Mouse (Mus musculus) hindbrain, embryonic 16.5 days (tissue): ENCODE data around the gene Styxl1. TPM values are rescaled to one million over a fixed set of nuclear protein-coding genes. Genes with fewer than 3 reads are reported as not detected.
A peak's percentile ranks its signal among the peaks of the same experiment; 100 is the strongest.

Source experiments
- ATAC-seq: fragments of 200-750 bp; cut with Nextera tagmentation; 2 replicates; pipeline ENCODE4 v1.8.0; 2017; ENCODE audit warnings: moderate TSS enrichment, moderate library complexity
- H3K27ac ChIP-seq: fragments of 300-500 bp; sonication (generic); 2 replicates; pipeline ENCODE4 v1.5.1; 2014; ENCODE audit warnings: low read depth, mild to moderate bottlenecking, control low read depth, low read length, moderate library complexity
- H3K27me3 ChIP-seq: fragments of 300-500 bp; sonication (generic); replicated peaks from 2 replicates; pipeline ENCODE4 v1.6.1; 2014; ENCODE audit warnings: low read length; ENCODE audit not compliant: control insufficient read depth, insufficient read depth
- H3K36me3 ChIP-seq: fragments of 300-500 bp; sonication (generic); 2 replicates; pipeline ENCODE4 v1.6.1; 2014; ENCODE audit warnings: mild to moderate bottlenecking, low read length, moderate library complexity, mixed read lengths; ENCODE audit not compliant: control insufficient read depth, insufficient read depth
- H3K4me1 ChIP-seq: fragments of 300-500 bp; sonication (generic); 2 replicates; pipeline ENCODE4 v1.6.1; 2014; ENCODE audit warnings: low read depth, low read length; ENCODE audit not compliant: control insufficient read depth, insufficient read depth
- H3K4me2 ChIP-seq: fragments of 300-500 bp; sonication (generic); 2 replicates; pipeline ENCODE4 v1.6.1; 2014; ENCODE audit warnings: mild to moderate bottlenecking, low read length, control low read depth, moderate library complexity
- H3K4me3 ChIP-seq: fragments of 300-500 bp; sonication (generic); 2 replicates; pipeline ENCODE4 v1.5.1; 2014; ENCODE audit warnings: mild to moderate bottlenecking, low read length, control low read depth, moderate library complexity
- H3K9ac ChIP-seq: fragments of 300-500 bp; sonication (generic); 2 replicates; pipeline ENCODE4 v1.6.1; 2014; ENCODE audit warnings: low read depth, mild to moderate bottlenecking, control low read depth, low read length, moderate library complexity
- H3K9me3 ChIP-seq: fragments of 300-500 bp; sonication (generic); 2 replicates; pipeline ENCODE4 v1.6.1; 2014; ENCODE audit warnings: mild to moderate bottlenecking, low read length, moderate library complexity; ENCODE audit not compliant: control insufficient read depth
- WGBS: fragments of 180-500 bp; shearing (Covaris S2); extraction: QIAGEN DNeasy Blood & Tissue Kit; methylation state at CpG from one replicate; pipeline ENCODE4 v1.1.7; 2014; 5-methylcytosine and 5-hydroxymethylcytosine counted together
- polyA plus RNA-seq: library from polyadenylated mRNA; unstranded; fragments of >200 nt; fragmentation: Nextera tagmentation; extraction: Ambion mirVana; gene quantifications from 2 replicates; pipeline ENCODE4 v1.2.1, GENCODE M21; 2015

The Styxl1 gene
- polyA plus RNA-seq, 1 experiment from 2014 or later, result 0.48 TPM

GRCm38 (mm10) chr5:135778471-135779445, 573 bp upstream of the Styxl1 start, which contains the start of gene Mdh2:
Gene Mdh2, plus strand, starts transcription at chr5:135778480.
- WGBS, result 2% methylated on average over 59 of the region's 70 CpGs
- no peaks in the 10 kb centered on the region for H3K27me3 ChIP-seq
- peak; percentile 98 for ATAC-seq

GRCm38 (mm10) chr5:135776546-135776945, 1.6 kb downstream of the Styxl1 start:
- H3K9me3 ChIP-seq, result no peaks in the 10 kb centered on the region
- no peak overlapping the region for H3K27ac ChIP-seq
- H3K27me3 ChIP-seq, result no peaks in the 10 kb centered on the region
- no peak overlapping the region for H3K4me3 ChIP-seq
- peaks cover 18% of the 10 kb centered on the region for H3K4me1 ChIP-seq
- no peak for ATAC-seq
- no peak overlapping the region for H3K9ac ChIP-seq
- H3K4me2 ChIP-seq, result no peak overlapping the region
- 75% methylated on average over 4 of the region's 4 CpGs for WGBS
- H3K36me3 ChIP-seq, result no peaks in the 10 kb centered on the region

More at GRCm38 (mm10) chr5:135778471-135779445, 573 bp upstream of the Styxl1 start, which contains the start of gene Mdh2:
- H3K4me1 ChIP-seq, result peaks cover 18% of the 10 kb centered on the region
- H3K9me3 ChIP-seq, result no peaks in the 10 kb centered on the region
- H3K9ac ChIP-seq, result peak within 1 kb of the TSS; percentile 90
- H3K27ac ChIP-seq, result peak within 1 kb of the TSS; percentile 93
- H3K36me3 ChIP-seq, result peaks cover 8% of the 10 kb centered on the region; the same call in 1 of the 2 replicates
- H3K4me3 ChIP-seq, result peak within 1 kb of the TSS; percentile 76
- peak within 1 kb of the TSS; percentile 91 for H3K4me2 ChIP-seq

- Histone ChIP-seq H3K27me3 (no peaks in the 10 kb centered on the region), H3K4me2 (no peak overlapping the region), H3K36me3 (no peaks in the 10 kb centered on the region), H3K9me3 (no peaks in the 10 kb centered on the region), H3K4me3 (no peak overlapping the region), H3K9ac (no peak overlapping the region), H3K4me1 (peaks cover 3% of the 10 kb centered on the region), H3K27ac (no peak overlapping the region)
- no peak for ATAC-seq
- 75% methylated on average over 3 of the region's 3 CpGs for WGBS
Measured at GRCm38 (mm10) chr5:135772519-135772918, 5.7 kb downstream of the Styxl1 start.

- no peak overlapping the region for H3K9ac ChIP-seq
- H3K4me2 ChIP-seq, result no peak overlapping the region
- H3K36me3 ChIP-seq, result no peaks in the 10 kb centered on the region
- no peaks in the 10 kb centered on the region for H3K4me1 ChIP-seq
- 65% methylated on average over 3 of the region's 3 CpGs for WGBS
- H3K27ac ChIP-seq, result no peak overlapping the region
- H3K9me3 ChIP-seq, result no peaks in the 10 kb centered on the region
- H3K27me3 ChIP-seq, result no peaks in the 10 kb centered on the region
- ATAC-seq, result no peak
- H3K4me3 ChIP-seq, result no peak overlapping the region
Measured at GRCm38 (mm10) chr5:135764971-135765370, 13.2 kb downstream of the Styxl1 start.

- Histone ChIP-seq H3K27me3 (no peaks in the 10 kb centered on the region), H3K4me1 (no peaks in the 10 kb centered on the region), H3K36me3 (no peaks in the 10 kb centered on the region), H3K9ac (no peak overlapping the region), H3K9me3 (no peaks in the 10 kb centered on the region), H3K27ac (no peak overlapping the region), H3K4me2 (no peak overlapping the region), H3K4me3 (no peak overlapping the region)
- ATAC-seq, result no peak
- 6% methylated on average over 7 of the region's 7 CpGs for WGBS
Measured at GRCm38 (mm10) chr5:135763526-135763925, 14.7 kb downstream of the Styxl1 start.

GRCm38 (mm10) chr5:135761881-135762280, 16.3 kb downstream of the Styxl1 start:
- no peaks in the 10 kb centered on the region for H3K36me3 ChIP-seq
- ATAC-seq, result no peak
- no peak overlapping the region for H3K4me3 ChIP-seq
- WGBS, result 86% methylated on average over 3 of the region's 3 CpGs
- H3K4me1 ChIP-seq, result no peaks in the 10 kb centered on the region
- no peaks in the 10 kb centered on the region for H3K27me3 ChIP-seq
- H3K4me2 ChIP-seq, result no peak overlapping the region
- no peaks in the 10 kb centered on the region for H3K9me3 ChIP-seq
- H3K9ac ChIP-seq, result no peak overlapping the region
- no peak overlapping the region for H3K27ac ChIP-seq

- Histone ChIP-seq H3K27ac (no peak overlapping the region), H3K9ac (no peak overlapping the region), H3K36me3 (no peaks in the 10 kb centered on the region), H3K9me3 (peaks cover 3% of the 10 kb centered on the region), H3K4me1 (no peaks in the 10 kb centered on the region), H3K4me2 (no peak overlapping the region), H3K27me3 (no peaks in the 10 kb centered on the region), H3K4me3 (no peak overlapping the region)
- no peak for ATAC-seq
- 83% methylated on average over 2 of the region's 2 CpGs for WGBS
Measured at GRCm38 (mm10) chr5:135751595-135751994, 26.6 kb downstream of the Styxl1 start.

GRCm38 (mm10) chr5:135751041-135751440, 27.1 kb downstream of the Styxl1 start:
- H3K4me2 ChIP-seq, result no peak overlapping the region
- no peak overlapping the region for H3K9ac ChIP-seq
- no peak overlapping the region for H3K4me3 ChIP-seq
- no peaks in the 10 kb centered on the region for H3K4me1 ChIP-seq
- no peak for ATAC-seq
- H3K36me3 ChIP-seq, result no peaks in the 10 kb centered on the region
- peaks cover 3% of the 10 kb centered on the region for H3K9me3 ChIP-seq
- no peak overlapping the region for H3K27ac ChIP-seq
- no peaks in the 10 kb centered on the region for H3K27me3 ChIP-seq
- WGBS, result 56% methylated on average over 1 of the region's 1 CpGs

- peak overlapping the region; percentile 98 for H3K4me3 ChIP-seq
- H3K4me2 ChIP-seq, result peak overlapping the region; percentile 84
- no peak overlapping the region for H3K27ac ChIP-seq
- peak overlapping the region; percentile 62 for H3K9ac ChIP-seq
- WGBS, result 24% methylated on average over 12 of the region's 12 CpGs
- H3K27me3 ChIP-seq, result no peaks in the 10 kb centered on the region
- no peaks in the 10 kb centered on the region for H3K36me3 ChIP-seq
- peaks cover 11% of the 10 kb centered on the region for H3K4me1 ChIP-seq
- H3K9me3 ChIP-seq, result peaks cover 3% of the 10 kb centered on the region
- no peak for ATAC-seq
Measured at GRCm38 (mm10) chr5:135744742-135745141, 33.4 kb downstream of the Styxl1 start.
